Mouse (Mus musculus) cerebellum, adult (tissue): Measurements from ENCODE around the gene Arhgef12.
"Not testable (repeated sequence)": the region's sequence is repeated elsewhere in the genome, so short reads cannot be mapped to it uniquely, and the experiment has no call there.

Experiments used
- ATAC-seq: cut with Nextera tagmentation; 2 replicates; pipeline ENCODE4 v1.9.2; 2017; ENCODE audit warnings: mild to moderate bottlenecking, moderate library complexity, mixed read lengths; ENCODE audit not compliant: insufficient number of reproducible peaks, low FRiP score, low TSS enrichment

Gene Arhgef12

GRCm38 (mm10) chr9:43107187-43107517, at the start of gene Arhgef12:
Gene Arhgef12, minus strand, starts transcription at chr9:43107239.
- 0 out of 2 replicates have a peak, but pooled peaks have one; percentile 18 for ATAC-seq

GRCm38 (mm10) chr9:43155960-43156359, 48.9 kb upstream of the Arhgef12 start:
- ATAC-seq, result no peak

GRCm38 (mm10) chr9:43151779-43152178, 44.7 kb upstream of the Arhgef12 start:
- no peak for ATAC-seq

GRCm38 (mm10) chr9:43150957-43151356, 43.9 kb upstream of the Arhgef12 start:
- no peak for ATAC-seq

DNA sequence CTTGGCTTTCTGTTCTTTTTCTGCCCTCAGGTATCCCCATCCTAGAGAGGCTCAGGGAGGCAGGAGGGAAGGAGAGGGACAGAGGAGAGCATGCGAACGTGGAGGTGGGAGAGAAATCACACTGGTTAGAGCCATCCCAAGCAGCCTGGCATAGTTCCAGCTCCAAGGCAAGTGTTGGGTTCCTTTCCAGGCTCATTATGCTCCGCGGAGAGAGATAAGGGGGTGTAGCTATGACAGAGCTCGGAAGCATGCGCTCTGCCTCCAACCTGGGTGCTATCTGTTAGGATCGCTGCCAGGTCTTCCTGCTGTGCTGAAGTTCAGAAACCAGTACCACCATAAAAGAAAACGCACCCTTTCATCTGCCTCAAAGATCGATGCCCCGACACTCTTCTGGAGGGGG, 43.0 kb upstream of the Arhgef12 start:
- ATAC-seq, result no peak

- no peak for ATAC-seq
Measured at GRCm38 (mm10) chr9:43149498-43149897, 42.5 kb upstream of the Arhgef12 start.

DNA sequence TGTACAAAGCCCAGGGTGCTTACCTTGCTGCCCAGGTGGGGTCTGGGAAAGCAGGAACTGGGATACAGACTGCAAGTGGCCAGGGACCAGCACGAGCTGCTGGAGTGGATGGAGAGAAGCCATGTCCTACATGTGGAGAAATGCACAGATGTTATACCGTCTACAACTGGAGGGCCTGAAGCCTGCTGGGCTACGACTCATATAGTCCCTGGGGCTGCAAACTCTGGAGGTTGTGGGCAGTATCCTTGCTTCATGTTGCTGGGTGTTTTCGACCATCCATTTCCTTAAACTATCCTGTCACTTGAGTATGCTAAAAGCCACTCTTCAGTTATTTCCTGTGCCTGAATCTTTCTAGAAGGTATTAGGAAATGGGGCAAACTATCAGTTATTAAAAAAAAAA, 38.2 kb upstream of the Arhgef12 start:
- ATAC-seq, result no peak

DNA sequence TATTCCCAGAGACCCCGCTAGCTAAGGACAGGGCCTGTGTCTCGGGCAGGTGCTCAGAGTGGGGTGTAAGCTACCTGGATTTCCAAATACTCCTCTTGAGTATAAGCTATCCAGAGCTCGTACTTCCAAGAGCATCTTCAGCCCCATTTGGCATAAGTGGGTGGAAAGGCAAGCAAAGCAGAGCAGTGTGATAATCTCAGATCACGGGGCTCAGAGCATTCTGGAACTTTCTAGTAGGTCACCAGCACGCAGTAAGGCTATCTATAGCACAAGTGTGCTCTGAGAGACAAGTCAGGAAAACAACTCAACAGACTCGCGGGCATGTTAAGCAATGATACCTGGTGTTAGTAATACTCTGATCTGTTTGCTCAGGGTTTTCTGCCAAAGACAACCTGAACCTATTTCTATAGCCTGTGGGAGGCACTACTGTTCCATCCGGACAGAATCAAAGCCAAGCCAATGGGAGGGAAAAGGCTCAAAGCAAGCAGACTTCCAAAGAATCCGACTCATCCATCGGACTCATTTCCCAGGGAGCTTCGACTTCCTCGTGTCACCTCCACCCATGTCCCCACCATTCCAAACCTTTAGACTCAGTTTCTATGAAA, 37.3 kb upstream of the Arhgef12 start:
- no peak for ATAC-seq

- ATAC-seq, result 0 out of 2 replicates have a peak, but pooled peaks have one; percentile 36
Measured at GRCm38 (mm10) chr9:43141839-43142238, 34.8 kb upstream of the Arhgef12 start.

- ATAC-seq, result no peak
Measured at GRCm38 (mm10) chr9:43133525-43133924, 26.5 kb upstream of the Arhgef12 start.

DNA sequence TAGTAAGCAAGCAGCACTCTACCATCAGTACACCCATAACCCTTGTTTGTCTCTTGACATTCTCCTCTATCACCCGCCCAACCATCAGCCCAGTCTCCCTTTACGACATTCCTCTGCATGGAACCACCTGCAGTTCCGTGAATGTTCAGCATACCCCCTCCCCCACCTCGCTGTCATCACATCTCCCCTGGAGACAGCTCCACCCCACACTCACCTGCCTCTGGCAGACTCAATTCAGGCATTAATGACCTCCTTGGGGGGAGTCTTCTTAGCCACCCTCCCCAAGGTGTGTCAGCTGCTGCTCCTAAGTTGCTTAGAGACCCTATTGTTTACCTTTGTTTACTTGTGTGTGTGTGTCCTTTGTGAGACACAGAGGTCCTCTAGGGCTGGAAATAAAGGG, 25.3 kb upstream of the Arhgef12 start:
- ATAC-seq, result no peak

DNA sequence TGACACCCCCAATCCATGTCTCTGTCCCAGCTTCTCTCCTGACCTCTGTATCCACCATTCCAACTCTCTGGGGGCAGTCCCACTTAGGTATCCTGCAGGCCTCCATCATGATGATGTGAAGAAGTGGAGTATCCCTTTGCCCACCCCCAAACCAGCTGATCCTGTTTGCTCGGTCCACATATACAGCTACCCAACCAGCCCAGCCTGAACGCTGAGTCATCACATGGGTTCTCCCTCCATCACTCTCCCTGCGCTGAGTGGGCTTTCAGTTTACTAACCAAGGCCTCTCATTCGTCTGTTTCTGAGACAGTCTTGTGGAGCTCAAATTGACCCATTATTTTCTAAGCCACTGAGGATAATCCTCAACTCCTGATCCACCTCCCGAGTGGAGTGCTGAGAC, 24.9 kb upstream of the Arhgef12 start:
- ATAC-seq, result no peak

DNA sequence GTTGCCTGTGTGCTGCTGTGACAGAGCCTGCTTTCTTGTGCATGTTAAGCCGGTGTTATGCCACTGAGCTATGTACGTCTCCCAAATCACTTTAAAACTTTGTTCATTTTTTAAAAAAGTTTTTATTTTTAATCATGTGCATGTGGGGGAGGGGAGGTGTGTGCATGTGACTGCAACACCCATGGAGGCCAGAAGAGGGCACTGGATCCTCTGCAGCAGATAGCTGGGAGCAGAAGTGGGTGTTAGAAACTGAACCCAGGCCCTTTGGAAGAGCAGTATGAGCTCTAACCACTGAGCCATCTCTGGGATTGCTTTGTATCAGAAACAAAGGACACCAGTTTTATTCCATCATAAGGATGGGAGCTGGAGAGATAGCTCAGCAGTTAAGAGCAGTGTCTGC, 23.6 kb upstream of the Arhgef12 start:
- no peak for ATAC-seq

DNA sequence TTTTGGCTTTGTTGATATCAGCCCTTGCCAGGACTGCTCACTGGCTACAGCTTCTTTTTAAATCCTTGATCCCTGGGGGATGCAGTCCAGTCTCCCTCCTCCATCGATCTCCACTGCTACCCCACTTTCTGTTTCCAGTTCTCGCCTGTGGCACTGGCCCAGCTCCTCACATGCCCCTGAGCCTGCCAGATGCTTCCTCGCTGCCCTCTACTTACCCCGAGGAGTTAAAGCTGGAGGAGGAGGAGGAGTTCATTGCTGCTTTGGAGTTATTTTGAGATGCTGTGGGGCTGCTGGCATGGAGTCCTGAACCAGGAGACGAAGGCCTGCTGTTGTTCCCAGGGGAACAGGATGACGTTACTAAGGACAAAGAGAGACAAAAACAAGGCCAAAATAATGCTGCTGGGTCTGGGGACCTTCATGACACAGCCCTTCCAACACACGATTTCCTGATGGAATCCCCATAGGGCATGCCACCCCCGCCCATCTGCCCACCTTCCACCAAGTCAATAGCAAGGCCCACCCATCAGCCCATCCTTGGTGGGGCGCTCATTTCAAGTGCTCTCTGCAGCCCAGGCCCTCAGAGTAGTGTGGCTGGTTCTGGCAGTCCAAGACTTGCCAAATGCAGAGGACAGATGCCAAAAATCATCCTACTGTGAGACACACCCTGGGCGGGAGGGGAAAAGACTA, 20.2 kb upstream of the Arhgef12 start:
- no peak for ATAC-seq

DNA sequence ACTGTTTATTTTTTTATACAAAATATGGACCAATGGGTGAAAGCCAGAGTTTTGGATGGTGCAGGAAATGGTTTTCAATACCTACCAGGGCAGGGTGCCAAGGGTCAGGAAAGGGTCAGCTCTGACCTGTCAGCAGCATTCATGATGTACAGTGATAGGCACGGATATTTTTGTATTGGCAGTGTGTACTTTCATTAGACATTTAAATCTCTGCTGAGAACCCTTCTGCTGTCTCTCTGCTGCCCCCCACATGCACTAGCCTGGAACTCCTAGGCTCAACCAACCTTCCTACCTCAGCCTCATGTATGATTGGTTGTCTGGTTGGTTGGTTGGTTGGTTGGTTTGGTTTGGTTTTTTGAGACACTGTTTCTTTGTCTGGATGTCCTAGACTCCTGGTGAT, 15.3 kb upstream of the Arhgef12 start:
- ATAC-seq, result no peak

DNA sequence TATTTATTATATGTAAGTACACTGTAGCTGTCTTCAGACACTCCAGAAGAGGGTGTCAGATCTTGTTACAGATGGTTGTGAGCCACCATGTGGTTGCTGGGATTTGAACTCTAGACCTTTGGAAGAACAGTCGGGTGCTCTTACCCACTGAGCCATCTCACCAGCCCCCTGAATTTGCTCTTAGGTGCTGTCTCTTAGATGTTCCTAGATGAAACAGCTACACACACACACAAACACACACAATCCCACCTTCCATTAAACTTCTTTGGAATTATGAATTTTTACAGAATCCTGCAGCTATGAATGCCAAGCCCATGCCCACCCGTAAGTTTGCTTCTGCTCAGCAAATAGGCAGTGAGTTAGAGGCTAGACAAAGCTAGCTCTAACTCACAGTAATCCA, 14.9 kb upstream of the Arhgef12 start:
- not testable (repeated sequence) for ATAC-seq

- no peak for ATAC-seq
Measured at GRCm38 (mm10) chr9:43116997-43117336, 9.9 kb upstream of the Arhgef12 start.

- peak; percentile 82 for ATAC-seq
Measured at GRCm38 (mm10) chr9:43116134-43116996, 9.3 kb upstream of the Arhgef12 start, which contains the start of gene Tmem136. Gene Tmem136, minus strand, starts transcription at chr9:43116570.

GRCm38 (mm10) chr9:43115431-43116133, 8.5 kb upstream of the Arhgef12 start:
- ATAC-seq, result peak; percentile 29; the same call in 1 of the 2 replicates

DNA sequence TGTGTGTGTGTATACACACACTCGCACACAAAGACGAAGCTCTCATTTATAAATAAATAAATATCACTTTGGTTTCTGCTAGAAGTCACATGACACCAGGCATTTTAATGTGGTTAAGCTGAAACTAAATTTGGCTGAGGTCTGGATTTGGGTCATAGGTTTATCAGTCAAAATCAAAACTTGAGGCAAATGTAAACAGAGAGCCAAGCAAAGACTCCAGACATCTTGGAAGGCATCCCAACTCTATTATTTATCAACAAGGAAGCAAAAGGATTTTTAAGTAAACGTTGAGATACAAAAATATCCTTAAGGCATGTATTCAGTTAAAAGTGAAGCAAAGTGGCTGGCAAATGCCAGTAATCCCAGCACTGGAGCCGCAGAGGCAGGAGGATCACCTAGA, 7.8 kb upstream of the Arhgef12 start:
- ATAC-seq, result no peak
